Mouse (Mus musculus) left cerebral cortex, postnatal 36 days (tissue): ENCODE results near the gene Tsga13. TPM values are rescaled to one million over a fixed set of nuclear protein-coding genes. Genes with fewer than 3 reads are reported as not detected.

ENCODE experiments used
- DNase-seq, 2 experiments: peaks; one replicate each; pipeline ENCODE4 v3.0.0; 2021 to 2022; ENCODE audit warnings: low spot score in 2 of 2, mixed read lengths in 1 of 2
- intact Hi-C: fragments of 180-260 bp; cut with DNase I; formaldehyde crosslinking; loops from one replicate; pipeline ENCODE4 v1.15.1; 2025
- total RNA-seq, 2 experiments: library from RNA; stranded (reverse); gene quantifications; 2 replicates each; pipeline ENCODE4 v1.2.3; 2021

Gene Tsga13
- under 1 TPM in 1 of 2 experiments, not detected in 1; 0.50 TPM for total RNA-seq

DNA sequence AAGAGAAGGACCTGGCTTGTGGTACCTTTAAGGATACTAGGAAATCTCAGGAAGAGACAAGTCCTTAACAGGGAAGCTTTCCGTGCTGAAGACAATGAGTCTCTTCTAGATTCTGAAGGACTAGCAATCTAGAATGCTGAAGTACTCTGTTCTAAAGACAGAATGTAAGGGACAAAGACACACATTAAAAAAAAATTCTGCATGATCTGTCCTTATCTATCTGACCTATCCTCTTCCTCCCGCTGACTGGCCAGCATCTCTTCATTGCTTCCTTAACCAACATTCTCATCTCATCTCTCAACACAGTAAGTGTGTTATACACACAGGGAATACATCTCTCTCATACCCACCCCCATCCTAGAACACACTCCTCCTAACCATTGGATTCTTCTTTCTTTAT lies at the start of gene Tsga13:
TSS of gene Tsga13 (minus strand) at position 101 of the 400 bp plus-strand sequence.
- DNase-seq = no peak
- intact Hi-C loops = no loop called here

GRCm38 (mm10) chr6:30958736-30959540 lies 43.6 kb upstream of the Tsga13 start, which contains the start of gene Klf14:
TSS of gene Klf14 (minus strand) at chr6:30959078.
- intact Hi-C loops = no loop called here
- no peak for DNase-seq

DNA sequence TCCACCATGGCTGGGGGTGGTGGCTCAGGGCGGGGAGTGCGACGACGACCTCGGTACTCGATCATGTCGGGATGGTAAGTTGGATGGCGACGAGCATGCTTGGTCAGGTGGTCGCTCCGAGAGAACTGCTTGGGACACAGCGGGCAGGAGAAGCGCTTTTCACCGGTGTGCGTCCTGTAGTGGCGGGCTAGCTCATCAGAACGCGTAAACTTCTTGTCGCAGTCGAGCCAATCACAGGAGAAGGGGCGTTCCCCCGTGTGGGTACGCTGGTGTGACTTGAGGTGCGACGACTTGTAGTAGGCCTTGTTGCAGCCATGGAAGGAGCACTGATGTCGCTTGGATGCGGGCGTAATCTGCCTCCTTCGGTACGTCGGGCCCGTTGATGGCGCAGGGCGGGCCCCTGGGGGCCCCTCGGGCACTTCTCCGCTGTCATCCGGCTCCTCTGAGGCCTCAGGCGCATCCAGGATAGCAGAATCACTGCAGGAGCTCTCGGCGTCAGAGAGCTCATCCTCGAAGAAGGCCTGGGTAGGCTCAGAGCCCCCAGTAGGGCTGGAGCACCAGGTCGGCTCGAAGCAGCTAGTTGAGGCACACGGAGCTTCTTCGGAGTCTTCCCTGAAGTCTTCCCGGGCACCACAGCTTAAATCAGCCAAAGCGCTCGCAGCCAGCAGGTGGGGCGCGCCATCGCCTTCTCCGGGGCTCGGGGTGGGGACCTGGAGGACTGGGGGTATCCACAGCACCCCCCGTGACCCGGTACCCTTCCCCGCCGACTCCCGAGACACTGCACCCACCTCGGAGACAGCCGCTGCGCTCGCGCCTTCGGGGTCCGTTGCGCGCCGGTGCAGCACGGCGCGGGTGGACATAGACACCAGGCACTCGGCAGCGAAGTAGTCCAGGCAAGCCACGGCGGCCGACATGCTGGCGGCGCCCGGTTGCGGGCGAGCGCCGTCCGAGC lies 42.7 kb upstream of the Tsga13 start:
- intact Hi-C loops = no loop called here
- peak in 1 of 2 experiments; percentile 27 for DNase-seq

- DNase-seq = no peak
- intact Hi-C loops = no loop called here
Observed at GRCm38 (mm10) chr6:30939264-30939663, 23.9 kb upstream of the Tsga13 start.

GRCm38 (mm10) chr6:30922821-30923220 lies 7.4 kb upstream of the Tsga13 start:
- intact Hi-C loops = no loop called here
- no peak for DNase-seq

DNA sequence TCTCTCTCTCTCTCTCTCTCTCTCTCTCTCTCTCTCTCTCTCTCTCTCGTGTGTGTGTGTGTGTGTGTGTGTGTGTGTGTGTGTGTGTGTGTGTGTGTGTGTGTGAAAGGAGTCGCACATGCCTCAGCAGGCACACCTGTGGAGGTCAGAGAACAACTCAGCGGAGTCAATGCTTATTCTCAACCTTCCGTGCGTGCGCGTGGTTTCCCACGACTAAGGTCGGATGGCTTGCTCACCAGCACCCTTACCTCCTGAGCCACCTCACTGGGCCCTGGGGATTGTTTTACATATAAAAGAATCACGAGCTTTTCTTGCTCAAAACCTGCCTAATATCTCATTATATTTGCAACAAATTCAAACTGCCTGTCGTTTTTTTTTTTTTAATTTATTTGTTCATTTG lies 6.5 kb upstream of the Tsga13 start:
- intact Hi-C loops = no loop called here
- DNase-seq = no peak

- intact Hi-C loops = no loop called here
- DNase-seq = peak; percentile 53 to 54
Observed at GRCm38 (mm10) chr6:30920834-30921675, 5.7 kb upstream of the Tsga13 start.

DNA sequence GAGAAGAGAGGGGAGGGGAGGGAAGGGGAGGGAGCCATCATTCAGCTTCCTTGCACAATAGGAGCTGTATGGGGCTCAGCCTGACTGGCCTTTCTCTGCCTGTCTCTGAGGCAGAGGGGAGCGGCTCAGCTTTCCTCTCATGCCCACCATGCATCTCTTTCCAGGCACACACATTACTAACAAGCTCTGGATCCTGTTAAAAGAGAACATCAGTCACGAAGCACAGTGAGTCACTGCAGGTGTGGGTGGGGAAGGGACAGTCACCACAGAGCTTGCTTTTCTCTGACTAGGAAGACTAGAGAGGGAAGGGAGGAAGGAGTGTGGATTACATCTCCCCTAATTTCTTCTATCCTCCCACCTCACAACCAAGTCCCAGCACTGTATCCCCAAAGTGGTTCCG lies 7.4 kb downstream of the Tsga13 start:
- intact Hi-C loops = no loop called here
- DNase-seq = peak; percentile 70 to 71

DNA sequence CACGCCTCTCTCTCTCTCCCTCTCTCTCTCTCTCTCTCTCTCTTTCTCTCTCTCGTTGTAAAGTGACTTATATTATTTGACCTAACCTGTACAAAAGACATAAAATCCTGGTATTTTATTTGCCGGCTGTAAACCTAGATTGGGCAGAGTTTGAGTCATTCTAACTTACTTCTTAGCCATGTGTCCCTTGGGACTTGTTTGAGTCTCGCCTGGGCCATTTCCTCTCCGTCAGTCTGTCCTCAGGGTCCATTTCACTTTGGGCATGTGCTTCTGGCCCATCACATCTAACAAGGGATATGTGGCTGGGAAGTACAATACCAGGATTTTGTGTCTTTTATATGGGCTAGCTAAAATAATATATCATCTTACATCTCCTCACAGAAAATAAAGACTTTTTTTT lies 10.5 kb downstream of the Tsga13 start:
- intact Hi-C loops = no loop called here
- no peak for DNase-seq

- intact Hi-C loops = no loop called here
- no peak for DNase-seq
Observed at GRCm38 (mm10) chr6:30904033-30904432, 11.3 kb downstream of the Tsga13 start.

DNA sequence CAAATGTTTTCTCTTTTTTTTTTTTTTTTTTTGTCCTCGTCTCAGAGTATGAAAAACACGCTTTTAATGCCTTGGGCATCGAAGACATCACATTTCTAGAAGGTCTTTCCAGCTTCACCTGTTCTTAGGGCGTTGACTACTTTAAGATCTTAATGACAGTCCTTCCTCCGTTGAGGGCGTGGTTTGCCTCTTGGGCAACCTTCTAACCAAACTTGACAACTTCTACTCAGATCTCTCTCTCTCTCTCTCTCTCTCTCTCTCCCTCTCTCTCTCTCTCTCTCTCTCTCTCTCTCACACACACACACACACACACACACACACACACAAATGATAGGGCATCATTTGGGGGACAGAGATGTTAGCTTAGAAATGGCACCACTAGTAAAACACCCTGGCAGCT lies 17.9 kb downstream of the Tsga13 start:
- intact Hi-C loops = loop anchor here (10.0 kb wide), 1 partner anchor 493 kb away; the partner anchor contains the start of gene Klhdc10

DNA sequence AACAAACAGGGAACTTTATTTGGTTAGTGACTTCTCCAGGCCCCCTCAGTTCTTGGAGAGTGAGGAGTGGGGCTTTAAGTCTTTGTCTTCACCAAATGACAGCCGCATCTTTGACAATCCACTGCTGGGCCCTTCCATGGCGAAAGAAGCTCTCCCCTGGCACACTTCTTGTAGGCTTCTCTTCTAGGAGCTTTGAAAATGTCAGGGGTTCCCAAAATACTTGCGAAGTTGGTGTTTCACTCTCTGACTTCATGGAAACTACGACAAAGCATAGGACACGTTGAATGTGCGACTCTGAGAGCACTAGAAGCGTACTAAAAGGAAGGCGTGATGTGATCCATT lies 18.4 kb downstream of the Tsga13 start:
- DNase-seq = no peak
- intact Hi-C loops = loop anchor here (10.0 kb wide), 1 partner anchor 492 kb away; the partner anchor contains the start of gene Klhdc10

More for the DNA sequence above, 17.9 kb downstream of the Tsga13 start:
- no peak for DNase-seq

GRCm38 (mm10) chr6:30896195-30896985 lies 19.0 kb downstream of the Tsga13 start, which contains the start of gene Copg2:
TSS of gene Copg2 (minus strand) at chr6:30896794.
- intact Hi-C loops = loop anchor here (10.0 kb wide), 1 partner anchor 492 kb away; the partner anchor contains the start of gene Klhdc10
- DNase-seq = peak; percentile 93 to 96

- intact Hi-C loops = loop anchor here (10.0 kb wide), 1 partner anchor 491 kb away; the partner anchor contains the start of gene Klhdc10
- no peak for DNase-seq
Observed at GRCm38 (mm10) chr6:30895819-30896194, 19.6 kb downstream of the Tsga13 start.

- no peak for DNase-seq
- intact Hi-C loops = loop anchor here (10.0 kb wide), 1 partner anchor 488 kb away; the partner anchor contains the start of gene Klhdc10
Observed at GRCm38 (mm10) chr6:30893081-30893480, 22.3 kb downstream of the Tsga13 start.

GRCm38 (mm10) chr6:30891761-30892160 lies 23.6 kb downstream of the Tsga13 start:
- no peak for DNase-seq
- intact Hi-C loops = loop anchor here (10.0 kb wide), 1 partner anchor 487 kb away; the partner anchor contains the start of gene Klhdc10

GRCm38 (mm10) chr6:30884856-30885255 lies 30.5 kb downstream of the Tsga13 start:
- no peak for DNase-seq
- intact Hi-C loops = no loop called here

DNA sequence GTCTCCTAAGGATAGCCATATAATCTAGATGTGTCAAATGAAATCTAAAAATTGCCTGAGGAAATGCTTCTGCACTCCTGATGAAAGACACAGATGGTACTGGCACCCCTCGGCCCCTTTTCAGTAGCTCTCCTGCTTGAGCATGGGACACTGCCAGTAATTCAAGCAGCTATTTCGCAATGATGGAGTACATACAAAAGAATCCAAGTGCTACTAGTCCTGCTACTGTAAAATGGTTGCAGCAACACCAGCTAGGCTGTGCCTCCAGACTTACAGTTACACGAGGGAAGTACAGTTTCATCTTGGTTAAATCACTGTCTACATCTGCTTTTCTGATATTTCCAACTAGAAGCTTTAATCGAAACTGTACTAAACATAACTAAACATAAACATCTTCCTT lies 31.9 kb downstream of the Tsga13 start:
- no peak for DNase-seq
- intact Hi-C loops = no loop called here
